Mouse (Mus musculus) cortical plate, adult 2 months (tissue): Measurements from ENCODE around the gene Wdr41.

Experiments
- CTCF ChIP-seq: fragments of 200-500 bp; IDR thresholded peaks from 2 replicates; pipeline ENCODE4 v1.5.1; 2011; ENCODE audit warnings: mild to moderate bottlenecking, control low read depth, low read length; ENCODE audit not compliant: insufficient read depth; ENCODE audit errors: extremely low read depth
- POLR2A ChIP-seq: fragments of 200-500 bp; IDR thresholded peaks from 2 replicates; pipeline ENCODE4 v1.6.1; 2011; ENCODE audit warnings: mild to moderate bottlenecking, low read length, control low read depth; ENCODE audit not compliant: insufficient read depth; ENCODE audit errors: extremely low read depth

DNA sequence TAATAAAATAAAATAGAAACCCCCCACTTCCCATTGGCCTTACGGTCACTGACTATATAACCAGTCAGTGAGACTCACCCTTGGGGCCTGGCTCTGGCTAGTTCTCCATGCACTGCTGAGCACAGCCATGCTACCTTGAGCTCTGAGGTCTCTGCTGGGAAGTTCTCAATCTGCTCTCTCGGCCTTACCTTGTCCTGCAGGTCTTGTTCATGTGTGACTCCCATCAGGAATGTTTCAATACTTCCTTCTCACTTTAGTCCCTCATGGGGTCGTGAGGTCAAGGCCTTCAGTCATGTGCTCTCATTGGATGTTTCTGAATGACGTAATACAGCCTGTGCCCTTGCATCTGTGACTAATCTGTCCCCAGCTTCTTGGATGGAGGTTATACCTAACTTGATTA is 82.7 kb downstream of the Wdr41 start:
- TF ChIP-seq CTCF, result no peak
- TF ChIP-seq POLR2A, result no peak
